Mouse (Mus musculus) myocyte (in vitro differentiated cells): ENCODE data around the gene Caln1.

Experiments
- CEBPB ChIP-seq: IDR thresholded peaks from 2 replicates; pipeline ENCODE4 v1.6.1; 2011; ENCODE audit warnings: mild to moderate bottlenecking, moderate library complexity; ENCODE audit not compliant: poor library complexity, insufficient read depth, severe bottlenecking
- MAX ChIP-seq: IDR thresholded peaks from one replicate; pipeline ENCODE4 v1.6.1; 2011; ENCODE audit warnings: low read depth, mild to moderate bottlenecking, control low read depth
- MYOD1 ChIP-seq, 3 experiments: IDR thresholded peaks; one replicate each; pipeline ENCODE4 v1.6.1; 2011; ENCODE audit warnings: control low read depth in 2 of 3, low read depth in 2 of 3, mild to moderate bottlenecking in 2 of 3, moderate library complexity in 1 of 3; ENCODE audit not compliant: insufficient read length in 2 of 3, control insufficient read depth in 1 of 3
- POLR2A ChIP-seq: IDR thresholded peaks from one replicate; pipeline ENCODE4 v1.6.1; 2011; ENCODE audit warnings: low read depth, mild to moderate bottlenecking, control low read depth, moderate library complexity; ENCODE audit not compliant: insufficient read length
- POLR2AphosphoS2 ChIP-seq: IDR thresholded peaks from one replicate; pipeline ENCODE4 v1.6.1; 2011; ENCODE audit warnings: low read depth, control low read depth; ENCODE audit not compliant: insufficient read length
- REST ChIP-seq: IDR thresholded peaks from one replicate; pipeline ENCODE4 v1.6.1; 2011; ENCODE audit warnings: mild to moderate bottlenecking, control low read depth, moderate library complexity; ENCODE audit not compliant: insufficient read depth, insufficient read length
- USF1 ChIP-seq: IDR thresholded peaks from one replicate; pipeline ENCODE4 v1.6.1; 2011; ENCODE audit warnings: low read depth, mild to moderate bottlenecking, control low read depth, moderate library complexity

DNA sequence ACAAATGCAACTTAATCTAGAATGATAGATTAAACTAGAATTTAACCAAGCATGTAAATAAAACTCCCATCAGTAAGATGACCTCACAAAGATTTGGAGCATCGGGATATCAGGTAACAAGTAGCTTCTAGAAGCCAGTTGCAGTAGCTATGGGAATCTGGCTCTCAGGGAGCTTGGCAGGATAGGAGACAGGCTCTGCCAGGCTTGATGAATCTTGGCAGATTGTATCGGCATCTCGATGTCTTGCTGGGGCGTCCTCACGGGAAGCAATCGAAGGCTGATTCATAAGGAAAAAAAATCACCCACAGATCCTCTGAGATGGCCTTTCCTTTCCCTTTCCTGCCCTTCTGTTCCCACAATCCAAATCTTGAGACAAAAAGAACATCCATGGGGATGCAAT lies 396.5 kb downstream of the Caln1 start:
- TF ChIP-seq MYOD1 (IDR thresholded peaks at IDR 0.05; ENCODE audit: control insufficient read depth in 1 of 3, insufficient read length in 2 of 3, low read depth in 2 of 3) (no peak), REST (no peak), POLR2A (no peak), USF1 (no peak), MAX (no peak), POLR2AphosphoS2 (no peak), CEBPB (no peak)
